Mouse (Mus musculus) heart, adult 9 months (tissue): Measurements from ENCODE around the gene Nsd2.
A peak's percentile ranks its signal among the peaks of the same experiment; 100 is the strongest.

Experiments
- DNase-seq, 2 experiments: peaks; one replicate each; pipeline ENCODE4 v3.0.0; 2022; ENCODE audit warnings: low spot score in 2 of 2

Gene Nsd2

DNA sequence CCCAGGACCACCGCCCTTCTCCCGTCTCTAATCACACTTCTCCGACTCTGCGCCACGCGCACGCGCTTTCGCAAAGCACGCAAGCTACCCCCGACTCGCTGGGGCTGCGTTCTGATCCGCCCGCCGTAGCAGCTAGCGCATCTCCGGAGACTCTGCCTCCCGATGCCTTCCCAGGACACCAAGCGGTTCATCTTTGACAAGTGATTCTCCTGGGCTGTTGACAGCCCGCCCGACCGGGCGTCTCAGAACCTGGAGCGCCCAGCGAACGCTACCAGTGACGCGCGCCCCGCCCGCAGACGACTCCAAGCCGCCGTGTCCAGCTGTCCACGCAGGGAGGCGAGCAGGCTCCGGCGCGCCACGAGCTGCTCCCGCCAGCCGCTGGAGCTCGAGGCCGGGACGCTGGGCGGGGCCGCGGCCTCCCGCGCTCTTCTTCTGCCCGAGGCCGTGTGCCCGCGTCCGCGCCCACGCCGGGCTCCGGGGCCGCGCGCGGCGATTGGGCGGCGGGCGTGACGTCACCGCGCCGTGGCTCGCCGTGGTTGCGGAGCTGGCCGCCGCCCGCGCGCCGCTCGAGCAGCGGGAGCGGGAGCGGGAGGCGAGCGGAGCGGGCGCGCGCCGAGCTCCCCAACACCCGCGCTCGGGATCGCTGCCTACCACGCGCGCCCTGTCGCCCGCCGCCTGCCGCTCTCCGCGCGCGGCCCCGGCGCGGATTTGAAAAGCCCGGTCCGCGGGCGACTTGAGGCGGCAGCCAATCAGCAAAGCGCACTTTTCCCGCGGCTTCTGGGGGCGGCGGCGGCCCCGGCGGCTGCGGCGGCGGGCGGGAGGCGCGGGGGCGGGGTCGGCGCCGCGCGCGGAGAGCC lies at the start of gene Nsd2:
Nsd2 (plus strand) TSS at position 850 of the 857 bp plus-strand sequence.
- peak; percentile 85 to 86 for DNase-seq

DNA sequence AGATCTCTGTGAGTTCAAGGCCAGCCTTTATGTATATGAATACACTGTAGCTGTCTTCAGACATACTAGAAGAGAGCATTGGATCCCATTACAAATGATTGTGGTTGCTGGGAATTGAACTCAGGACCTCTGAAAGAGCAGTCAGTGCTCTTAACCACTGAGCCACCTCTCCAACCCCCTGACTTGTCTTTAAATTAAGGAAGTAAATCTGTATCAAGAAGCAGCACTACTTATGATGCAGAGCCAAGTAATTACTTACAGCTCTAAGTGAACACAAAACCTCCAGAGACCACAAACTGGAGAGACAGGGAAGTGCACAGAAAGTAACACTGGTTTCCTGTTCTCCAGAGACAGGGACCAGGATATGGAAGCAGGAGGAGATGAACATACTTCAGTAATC lies 43.3 kb upstream of the Nsd2 start:
- DNase-seq, result no peak

- no peak for DNase-seq
Measured at GRCm38 (mm10) chr5:33781964-33782344, 38.6 kb upstream of the Nsd2 start.

GRCm38 (mm10) chr5:33782345-33782998 lies 38.1 kb upstream of the Nsd2 start, which contains the start of gene Letm1:
TSS of gene Letm1 (minus strand) at chr5:33782817.
- DNase-seq, result peak; percentile 93 to 95

DNA sequence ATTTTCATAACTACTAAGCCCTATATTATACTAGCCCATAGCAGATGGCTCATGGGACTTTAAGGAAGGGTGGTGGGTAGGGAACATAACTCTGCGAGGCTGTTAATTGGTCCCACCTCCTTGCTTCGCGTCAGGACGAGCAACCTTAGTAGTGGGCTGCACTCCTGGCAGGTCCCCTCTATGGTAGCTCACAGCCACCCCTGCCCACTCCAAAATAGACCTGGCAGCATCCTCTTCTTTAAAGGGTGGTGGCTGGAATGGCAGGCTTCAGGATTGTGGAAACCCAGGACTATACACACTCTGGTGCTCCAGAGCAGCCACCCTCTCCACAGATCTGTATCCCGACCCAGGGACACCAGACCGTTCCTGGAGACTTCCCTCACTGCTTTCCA lies 37.5 kb upstream of the Nsd2 start:
- no peak for DNase-seq

DNA sequence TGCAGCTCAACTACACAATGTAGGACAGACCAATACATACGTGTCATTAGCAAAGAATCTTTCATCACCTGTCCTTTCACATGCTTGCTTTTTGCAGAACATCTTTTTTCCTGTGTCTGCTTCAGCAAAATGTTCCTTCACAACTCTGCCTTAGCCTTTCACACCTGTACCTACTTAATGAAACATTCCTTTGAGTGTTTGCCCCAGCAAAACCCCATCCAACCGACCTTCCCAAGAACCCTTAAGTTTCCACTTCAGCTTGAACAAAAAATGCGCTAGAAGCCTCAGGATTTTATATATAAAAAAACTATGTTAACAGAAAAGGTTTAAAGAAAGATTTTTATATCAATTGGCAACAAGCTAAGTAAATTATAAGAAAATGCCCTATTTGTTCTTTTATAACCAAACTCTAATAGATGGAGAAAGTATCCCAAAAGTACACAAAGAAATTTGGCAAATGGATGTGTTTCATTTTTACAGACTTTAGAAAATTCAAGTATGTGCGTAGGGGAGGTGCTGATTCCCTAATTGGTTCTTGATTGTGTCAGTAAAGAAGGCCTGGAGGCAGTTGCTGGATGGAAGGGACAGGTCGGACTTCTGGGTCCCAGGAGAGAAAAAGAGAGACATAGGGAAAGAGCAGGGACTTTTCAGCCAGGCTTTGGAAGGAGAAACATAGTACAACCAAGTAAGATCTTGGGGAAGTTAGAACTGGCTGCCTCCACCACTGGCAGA lies 28.4 kb upstream of the Nsd2 start:
- DNase-seq, result no peak

GRCm38 (mm10) chr5:33803337-33803736 lies 17.2 kb upstream of the Nsd2 start:
- DNase-seq, result no peak

- DNase-seq, result no peak
Measured at GRCm38 (mm10) chr5:33811519-33811918, 9.0 kb upstream of the Nsd2 start.

GRCm38 (mm10) chr5:33816008-33816725 lies 4.4 kb upstream of the Nsd2 start:
- no peak for DNase-seq

DNA sequence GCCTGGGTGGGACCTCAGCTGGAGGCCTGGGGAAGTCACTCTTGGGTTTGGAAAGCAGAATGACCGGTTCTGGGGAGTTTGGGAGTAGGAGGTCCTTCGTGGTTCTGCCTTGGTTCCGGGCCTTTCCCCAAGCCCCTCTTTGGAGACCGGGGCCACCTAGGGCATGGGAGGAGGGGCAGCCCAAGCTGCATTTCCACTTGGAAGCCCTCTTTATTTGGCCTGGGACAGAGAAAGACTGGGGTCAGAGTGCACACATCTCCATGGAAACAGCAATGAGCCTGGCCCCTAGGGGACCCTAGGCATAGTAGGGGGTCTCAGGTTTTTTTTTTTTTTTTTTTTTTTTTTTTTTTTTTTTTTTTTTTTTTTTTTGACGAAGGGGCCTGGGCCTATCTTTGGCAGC lies 2.4 kb upstream of the Nsd2 start:
- DNase-seq, result no peak

DNA sequence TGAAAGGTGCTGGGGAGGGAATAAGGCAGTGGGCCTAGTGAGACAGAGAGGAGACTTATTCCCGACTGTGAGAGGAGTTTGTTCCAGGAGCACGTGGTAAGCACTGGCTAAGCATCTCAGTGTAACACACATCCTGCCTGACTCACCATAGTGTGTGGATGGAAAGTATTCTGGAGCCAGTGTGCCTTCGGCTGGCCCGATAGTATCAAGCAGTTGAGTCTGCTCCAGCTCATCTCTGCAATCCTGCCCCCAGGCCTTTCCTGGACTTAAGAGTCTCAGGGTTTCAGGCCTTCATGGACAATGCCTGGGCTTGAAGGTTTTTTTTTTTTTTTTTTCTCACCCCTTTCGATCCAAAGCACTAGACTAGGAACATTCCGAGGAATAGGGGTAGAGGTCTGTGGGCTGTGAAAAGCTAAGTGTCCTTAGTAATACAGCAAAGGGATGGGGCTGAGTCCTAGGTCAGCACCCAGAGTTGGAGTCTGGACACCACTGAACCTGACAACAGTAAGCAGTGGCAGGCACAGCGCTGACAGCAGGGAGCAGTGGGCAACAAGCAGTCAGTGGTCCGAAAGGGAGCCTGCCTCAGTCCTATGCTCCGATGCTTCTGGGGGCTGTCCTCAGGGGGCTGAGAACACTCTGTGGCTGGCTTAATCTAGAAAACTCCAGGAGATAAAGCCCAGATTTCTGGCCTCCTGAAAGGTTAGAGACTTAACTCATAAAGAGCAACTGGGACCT lies 1.2 kb upstream of the Nsd2 start:
- DNase-seq, result peak; percentile 8 to 29

DNA sequence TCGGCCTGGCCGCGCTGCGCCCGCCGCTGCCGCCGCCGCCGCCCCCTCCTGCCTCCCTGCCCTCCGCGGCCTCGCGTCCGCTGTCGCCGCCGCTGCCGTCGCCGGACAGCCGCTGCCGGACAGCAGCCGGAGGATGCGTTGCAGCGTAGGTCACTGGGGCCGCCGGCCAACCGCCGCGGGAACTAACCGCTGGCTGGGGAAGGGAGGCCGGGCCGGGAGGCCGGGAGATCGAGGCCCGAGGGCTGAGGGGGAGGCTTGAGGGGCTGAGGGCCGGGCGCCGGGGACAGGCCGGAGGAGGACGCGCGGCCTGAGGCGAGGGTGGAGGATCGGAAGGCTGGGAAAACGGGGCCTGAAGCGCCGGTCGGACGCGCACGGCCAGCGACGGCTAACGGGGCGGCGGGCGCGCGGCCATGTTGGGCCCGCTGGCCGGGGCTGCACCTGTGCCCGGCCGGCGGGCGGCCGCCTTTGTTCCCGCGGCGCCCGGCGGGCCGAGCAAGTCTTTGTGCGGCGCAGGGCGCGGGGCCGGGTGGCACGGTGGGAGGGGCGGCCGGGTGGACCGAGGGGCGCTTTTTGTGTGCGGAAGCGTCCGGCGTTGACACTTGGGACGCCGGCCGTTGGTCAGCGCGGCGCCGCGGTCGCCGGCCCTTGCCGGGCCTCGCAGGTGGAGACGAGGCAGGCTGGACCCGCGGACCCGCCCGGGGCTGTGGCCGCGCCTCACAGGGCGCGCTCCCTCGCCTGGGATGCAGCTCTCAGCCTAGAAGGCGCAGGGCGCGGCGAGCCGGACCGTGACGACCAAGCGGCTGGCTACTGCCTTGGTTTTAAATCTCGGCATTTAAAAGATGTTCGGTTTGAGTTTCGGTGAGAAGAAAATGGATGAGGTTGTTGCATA lies 452 bp downstream of the Nsd2 start:
- DNase-seq, result peak; percentile 29 to 62

DNA sequence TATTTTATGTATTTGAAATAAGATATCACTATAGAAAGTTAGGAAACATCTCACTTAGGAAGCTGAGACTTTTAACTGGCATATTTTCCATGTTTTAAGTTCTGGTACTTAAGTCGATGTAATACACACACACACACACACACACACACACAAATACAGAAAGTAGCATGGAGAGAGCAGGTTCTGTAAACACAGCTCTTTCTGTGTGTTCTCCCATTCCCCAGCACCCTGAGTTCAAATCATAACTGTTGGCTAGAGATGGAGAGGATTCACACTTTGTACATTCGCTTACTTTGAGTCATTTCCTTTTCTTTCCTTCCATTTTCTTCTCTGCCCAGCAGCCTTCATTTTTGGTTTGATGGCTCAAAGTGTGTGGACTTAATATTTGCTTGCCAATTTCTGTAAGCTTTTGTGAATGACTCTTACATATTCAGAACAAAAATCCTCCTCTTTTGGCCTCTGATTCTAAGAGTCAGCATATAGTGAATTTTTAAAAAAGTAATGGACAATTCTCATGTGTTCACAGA lies 1.4 kb downstream of the Nsd2 start:
- no peak for DNase-seq

DNA sequence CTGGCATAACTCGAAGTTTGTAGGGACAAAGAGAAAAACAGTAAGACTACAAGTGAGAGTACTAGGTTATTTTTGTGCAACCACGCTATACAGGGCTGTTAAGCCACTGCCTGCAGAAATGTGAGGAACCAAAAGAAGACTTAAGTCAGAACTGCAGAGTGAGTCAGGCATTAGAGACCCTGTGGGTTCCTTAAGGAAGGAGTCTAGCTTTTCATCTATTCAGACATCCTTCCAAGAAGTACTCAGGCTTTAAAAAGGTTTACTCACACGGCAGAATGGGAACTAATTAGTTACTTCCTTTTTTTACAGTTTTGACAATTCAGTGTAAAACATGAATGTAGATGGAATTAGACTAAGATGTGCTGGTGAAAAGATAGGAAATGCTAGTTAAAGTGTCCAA lies 1.9 kb downstream of the Nsd2 start:
- DNase-seq, result no peak

GRCm38 (mm10) chr5:33826001-33826400 lies 5.5 kb downstream of the Nsd2 start:
- DNase-seq, result no peak

DNA sequence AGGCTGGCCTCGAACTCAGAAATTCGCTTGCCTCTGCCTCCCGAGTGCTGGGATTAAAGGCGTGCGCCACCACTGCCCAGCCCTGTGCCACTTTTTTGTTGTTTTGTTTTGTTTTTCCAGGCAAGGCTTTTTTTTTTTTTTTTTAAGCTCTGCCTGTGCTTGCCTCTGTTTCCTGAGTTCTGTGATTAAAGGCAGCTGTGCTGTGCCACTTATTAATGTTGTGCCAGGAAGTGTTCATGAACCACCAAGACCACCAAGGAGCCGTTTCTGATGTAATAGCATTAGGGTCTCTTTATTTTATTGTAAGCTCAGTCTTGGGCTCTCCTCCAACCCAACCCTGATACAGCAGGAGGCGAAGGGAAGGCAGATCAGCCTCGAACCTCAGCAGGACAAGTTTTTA lies 7.6 kb downstream of the Nsd2 start:
- DNase-seq, result no peak

DNA sequence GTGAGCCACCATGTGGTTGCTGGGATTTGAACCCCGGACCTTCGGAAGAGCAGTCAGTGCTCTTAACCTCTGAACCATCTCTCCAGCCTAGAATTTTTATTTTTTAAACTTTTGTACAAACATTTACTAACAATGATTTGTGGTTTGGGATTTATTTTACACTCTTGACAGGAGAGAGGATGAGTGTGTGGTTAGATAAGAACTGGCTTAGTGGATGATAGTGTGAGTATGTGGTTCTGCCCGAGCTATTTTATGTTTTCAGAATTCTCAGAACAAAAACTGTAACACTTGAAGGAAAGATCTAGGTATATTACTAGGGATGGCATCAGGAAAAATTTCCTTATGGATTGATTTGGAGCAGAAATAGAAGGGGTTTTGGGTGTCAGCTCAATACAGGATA lies 9.4 kb downstream of the Nsd2 start:
- DNase-seq, result no peak

- DNase-seq, result no peak
Measured at GRCm38 (mm10) chr5:33830832-33831231, 10.3 kb downstream of the Nsd2 start.

DNA sequence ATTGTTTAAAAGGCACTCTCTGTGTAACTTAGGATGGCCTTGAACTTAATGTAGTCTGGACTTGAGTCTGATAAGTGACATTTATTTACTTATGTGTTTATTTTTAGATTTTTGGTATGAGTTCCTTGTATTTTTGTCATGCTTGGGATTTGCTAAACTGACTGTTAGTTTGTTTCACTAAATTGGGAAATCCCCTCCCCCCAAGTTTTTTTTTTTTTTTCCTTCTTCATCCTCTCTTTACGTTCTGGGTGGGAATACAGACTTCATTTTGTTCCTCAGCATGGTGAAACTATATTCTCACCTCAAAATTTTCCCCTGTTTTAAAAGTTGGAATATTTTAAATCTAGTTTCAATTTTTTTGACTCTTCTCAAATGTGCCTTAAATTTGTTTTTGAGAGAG lies 20.8 kb downstream of the Nsd2 start:
- no peak for DNase-seq

DNA sequence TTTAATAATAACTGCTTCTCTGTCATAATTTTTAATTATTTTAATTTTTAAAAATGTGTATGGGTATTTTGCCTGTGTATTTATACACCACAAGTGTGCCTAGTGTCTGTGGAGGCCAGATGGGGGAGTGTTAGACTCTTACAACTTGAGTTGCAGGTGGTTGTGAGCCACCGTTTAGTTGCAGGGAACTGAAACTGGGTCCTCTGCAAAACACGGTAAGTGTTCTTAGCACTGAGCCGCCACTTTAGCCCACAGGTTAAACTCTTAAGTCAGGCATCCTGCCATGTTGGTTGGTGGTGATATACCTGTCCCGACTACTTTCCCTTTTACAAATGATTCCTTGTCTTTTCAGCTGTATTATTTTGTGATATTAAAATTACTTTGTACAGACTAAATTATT lies 22.0 kb downstream of the Nsd2 start:
- DNase-seq, result no peak
